Mouse (Mus musculus): ENCODE measurements around the gene Adsl. TPM values are rescaled to one million over a fixed set of nuclear protein-coding genes. Genes with fewer than 3 reads are reported as not detected.

The Adsl gene
- total RNA-seq, 2 experiments from 2014 or later, result 173 to 178 TPM

- no peak for TF ChIP-seq CTCF (IDR thresholded peaks at IDR 0.05)
- DNase-seq, result no peak
- intact Hi-C loops (cut with DNase I), result no loop called here
- Histone ChIP-seq H3K27ac (peak overlapping the region; percentile 92), H3K4me3 (no peak overlapping the region; the same call in 1 of the 2 replicates)
Measured at GRCm38 (mm10) chr15:80953971-80954370, 5.7 kb downstream of the Adsl start.

DNA sequence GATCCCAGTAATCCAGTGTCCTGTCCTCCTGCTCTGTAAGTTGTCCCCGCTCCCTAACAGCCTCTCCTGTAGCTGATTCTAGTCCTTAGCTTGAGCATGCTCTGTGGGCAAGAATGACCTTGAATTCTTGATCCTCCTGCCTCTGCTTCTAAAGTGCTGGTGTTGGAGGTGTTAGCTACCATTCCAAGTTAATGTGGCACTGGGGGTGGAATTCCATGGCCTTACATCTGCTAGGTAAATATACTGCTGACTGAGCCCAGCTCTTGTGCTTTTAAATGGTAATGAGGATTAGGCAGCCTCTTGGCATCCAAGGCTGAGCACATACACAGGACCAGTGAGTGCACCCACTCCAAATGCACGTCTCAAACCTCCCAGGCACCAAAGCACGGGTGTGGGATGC is 6.6 kb downstream of the Adsl start:
- TF ChIP-seq CTCF (IDR thresholded peaks at IDR 0.05), result no peak
- intact Hi-C loops (cut with DNase I), result no loop called here
- no peak for DNase-seq

GRCm38 (mm10) chr15:80955836-80956438 is 7.6 kb downstream of the Adsl start:
- no peak for TF ChIP-seq CTCF (IDR thresholded peaks at IDR 0.05)
- Histone ChIP-seq H3K4me3 (peak overlapping the region; percentile 28), H3K27ac (peak overlapping the region; percentile 92)
- intact Hi-C loops (cut with DNase I), result no loop called here
- peak; percentile 71 for DNase-seq

More for the DNA sequence above, 6.6 kb downstream of the Adsl start:
- H3K4me3 ChIP-seq, result peak overlapping the region; percentile 28; the same call in 1 of the 2 replicates
- H3K27ac ChIP-seq, result peak overlapping the region; percentile 92

GRCm38 (mm10) chr15:80969371-80969770 is 21.1 kb downstream of the Adsl start:
- intact Hi-C loops (cut with DNase I), result no loop called here
- no peak overlapping the region for H3K27ac ChIP-seq
- TF ChIP-seq CTCF (IDR thresholded peaks at IDR 0.05), result no peak
- H3K4me3 ChIP-seq, result no peak overlapping the region
- DNase-seq, result no peak

DNA sequence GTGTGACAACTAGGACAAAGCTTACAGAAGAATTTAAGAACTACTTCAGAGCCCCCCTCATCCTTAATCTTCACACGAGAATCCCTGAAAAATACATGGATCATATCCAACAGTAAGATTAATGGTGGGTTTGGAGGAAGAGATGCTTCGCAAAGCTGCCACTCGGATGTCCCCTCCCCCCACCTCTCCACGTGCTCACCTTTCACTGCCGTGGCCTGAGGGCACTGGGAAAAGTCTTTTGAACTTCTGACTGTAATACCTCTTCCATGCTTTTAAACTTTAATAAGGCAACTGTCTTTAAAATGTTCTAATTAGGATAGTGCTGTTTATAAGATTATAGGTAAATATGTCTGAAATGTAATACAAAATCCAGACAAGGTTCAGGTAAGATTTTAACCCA is 26.0 kb downstream of the Adsl start:
- H3K27ac ChIP-seq, result no peak overlapping the region
- H3K4me3 ChIP-seq, result no peak overlapping the region
- DNase-seq, result no peak
- intact Hi-C loops (cut with DNase I), result no loop called here
- TF ChIP-seq CTCF (IDR thresholded peaks at IDR 0.05), result no peak

- Histone ChIP-seq H3K27ac (no peak overlapping the region), H3K4me3 (no peak overlapping the region)
- no peak for TF ChIP-seq CTCF (IDR thresholded peaks at IDR 0.05)
- no peak for DNase-seq
- intact Hi-C loops (cut with DNase I), result no loop called here
Measured at GRCm38 (mm10) chr15:80975666-80976065, 27.4 kb downstream of the Adsl start.

- no peak for TF ChIP-seq CTCF (IDR thresholded peaks at IDR 0.05)
- DNase-seq, result peak; percentile 92
- Histone ChIP-seq H3K27ac (peak within 1 kb of the TSS; percentile 90), H3K4me3 (peak within 1 kb of the TSS; percentile 98)
- intact Hi-C loops (cut with DNase I), result no loop called here
Measured at GRCm38 (mm10) chr15:80977620-80978334, 29.5 kb downstream of the Adsl start, which contains the start of gene Sgsm3. TSS of gene Sgsm3 (plus strand) at chr15:80977765.

DNA sequence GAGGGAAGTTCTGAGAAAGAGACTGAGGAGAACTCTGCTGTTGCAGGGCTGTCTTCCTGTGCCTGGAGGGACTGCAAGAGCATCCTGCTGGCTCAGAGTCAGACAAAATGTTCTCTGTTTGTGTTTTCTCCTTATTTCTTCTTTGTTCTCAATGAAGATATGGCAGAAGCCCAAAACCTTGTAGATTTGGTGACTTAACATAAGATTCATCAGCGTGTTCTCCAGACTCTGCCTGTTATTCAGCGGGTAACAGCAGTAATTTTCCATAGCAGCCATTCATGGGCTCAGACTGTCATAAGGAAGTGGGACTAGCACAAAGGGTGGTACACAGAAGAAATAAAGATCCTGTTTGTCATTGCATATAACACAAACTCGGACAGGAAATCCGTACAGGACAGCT is 31.3 kb downstream of the Adsl start:
- intact Hi-C loops (cut with DNase I), result no loop called here
- TF ChIP-seq CTCF (IDR thresholded peaks at IDR 0.05), result no peak
- no peak for DNase-seq
- Histone ChIP-seq H3K4me3 (no peak overlapping the region), H3K27ac (no peak overlapping the region)

GRCm38 (mm10) chr15:80981176-80981575 is 32.9 kb downstream of the Adsl start:
- no peak for TF ChIP-seq CTCF (IDR thresholded peaks at IDR 0.05)
- no peak for DNase-seq
- intact Hi-C loops (cut with DNase I), result no loop called here
- Histone ChIP-seq H3K27ac (no peak overlapping the region), H3K4me3 (no peak overlapping the region)

GRCm38 (mm10) chr15:80983264-80983663 is 35.0 kb downstream of the Adsl start:
- intact Hi-C loops (cut with DNase I), result no loop called here
- H3K27ac ChIP-seq, result no peak overlapping the region
- no peak for DNase-seq

DNA sequence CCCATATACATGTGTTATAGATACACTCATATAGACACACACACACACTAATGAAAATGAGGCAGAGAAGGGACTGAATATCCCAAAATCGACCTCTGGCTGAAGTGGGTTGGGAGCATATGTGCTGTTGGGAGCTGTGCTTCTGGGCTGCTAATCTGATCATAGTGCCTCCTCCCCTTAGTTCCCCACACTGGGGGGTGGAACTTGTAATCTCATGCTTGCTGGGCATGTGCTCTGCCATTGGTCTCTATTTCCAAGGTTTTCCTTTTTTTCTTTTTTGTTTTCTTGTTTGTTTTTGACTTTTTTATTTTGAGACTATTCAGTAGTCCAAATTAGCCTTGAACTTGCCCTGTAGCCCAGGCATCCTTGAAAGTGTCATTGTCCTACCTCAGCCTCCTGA is 40.0 kb downstream of the Adsl start:
- TF ChIP-seq CTCF (IDR thresholded peaks at IDR 0.05), result no peak
- no peak overlapping the region for H3K27ac ChIP-seq
- intact Hi-C loops (cut with DNase I), result no loop called here
- DNase-seq, result no peak
- no peak overlapping the region for H3K4me3 ChIP-seq

More at GRCm38 (mm10) chr15:80983264-80983663, 35.0 kb downstream of the Adsl start:
- H3K4me3 ChIP-seq, result no peak overlapping the region
- no peak for TF ChIP-seq CTCF (IDR thresholded peaks at IDR 0.05)

DNA sequence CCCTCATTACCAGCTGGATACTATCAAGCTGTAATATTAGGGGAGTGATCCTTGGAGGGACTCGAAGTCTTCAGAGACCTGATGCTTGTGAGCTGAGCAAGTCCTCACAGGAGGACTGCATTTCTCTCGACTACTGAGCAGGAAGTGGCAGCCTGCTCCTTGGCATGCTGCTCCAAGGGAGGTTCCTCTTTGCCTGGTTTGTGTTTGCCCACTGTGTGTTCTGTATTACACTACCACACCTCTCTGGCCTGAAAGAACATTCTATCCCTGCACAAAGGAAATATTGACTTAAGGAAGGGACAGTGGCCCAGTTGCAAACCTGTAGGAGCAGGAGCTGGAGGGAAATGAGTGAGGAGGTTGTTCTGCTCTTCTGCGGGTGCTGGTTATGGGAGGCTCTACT is 41.4 kb downstream of the Adsl start:
- H3K27ac ChIP-seq, result no peak overlapping the region
- no peak overlapping the region for H3K4me3 ChIP-seq
- intact Hi-C loops (cut with DNase I), result no loop called here
- TF ChIP-seq CTCF (IDR thresholded peaks at IDR 0.05), result no peak
- peak; percentile 14 for DNase-seq

- DNase-seq, result no peak
- no peak for TF ChIP-seq CTCF (IDR thresholded peaks at IDR 0.05)
- H3K27ac ChIP-seq, result no peak overlapping the region
- intact Hi-C loops (cut with DNase I), result no loop called here
- H3K4me3 ChIP-seq, result no peak overlapping the region
Measured at GRCm38 (mm10) chr15:80994959-80995358, 46.7 kb downstream of the Adsl start.
